11 mouse cellular contexts compared by ENCODE assay signal in genomic region chr11:44049253-44049976, GRCm38 (mm10).
"Had no signal": no experiment of that assay in that cellular context is flagged by ENCODE, and none has a peak within 500 bp of the region (broad histone marks: within the 10 kb centered on the region; RNA-seq: fewer than 3 reads in every experiment).

No protein-coding gene starts in this region.

- ATAC-seq: liver, postnatal 0 days; midbrain, embryonic 13.5 days had no signal

- H3K36me3 ChIP-seq: limb, embryonic 12.5 days; liver, embryonic 13.5 days; midbrain, embryonic 13.5 days; neural tube, embryonic 15.5 days; stomach, embryonic 15.5 days had no signal

- H3K9ac ChIP-seq: limb, embryonic 12.5 days; liver, embryonic 13.5 days; liver, postnatal 0 days; midbrain, embryonic 13.5 days; neural tube, embryonic 15.5 days; stomach, embryonic 15.5 days had no signal

- H3K4me3 ChIP-seq: limb, embryonic 12.5 days; liver, embryonic 13.5 days; midbrain, embryonic 13.5 days; neural tube, embryonic 15.5 days; stomach, embryonic 15.5 days had no signal

- H3K4me2 ChIP-seq: limb, embryonic 12.5 days; liver, embryonic 13.5 days; midbrain, embryonic 13.5 days; neural tube, embryonic 15.5 days; stomach, embryonic 15.5 days had no signal

- H3K9me3 ChIP-seq: limb, embryonic 12.5 days; liver, embryonic 13.5 days; midbrain, embryonic 13.5 days; neural tube, embryonic 15.5 days; stomach, embryonic 15.5 days had no signal

- H3K4me1 ChIP-seq: limb, embryonic 12.5 days; liver, embryonic 13.5 days; midbrain, embryonic 13.5 days; neural tube, embryonic 15.5 days; stomach, embryonic 15.5 days had no signal

- H3K27ac ChIP-seq: limb, embryonic 12.5 days; liver, embryonic 13.5 days; midbrain, embryonic 13.5 days; neural tube, embryonic 15.5 days; stomach, embryonic 15.5 days had no signal

- H3K27me3 ChIP-seq: limb, embryonic 12.5 days; liver, embryonic 13.5 days; midbrain, embryonic 13.5 days; neural tube, embryonic 15.5 days; stomach, embryonic 15.5 days had no signal

- DNase-seq: kidney, adult 18-20 months; kidney, postnatal 10 days; liver; liver, embryonic 13.5 days; liver, postnatal 0 days; lung, postnatal 36 days; thymus, postnatal 36 days had no signal
